Mouse (Mus musculus): Measurements from ENCODE around the gene Nrip3.
A peak's percentile ranks its signal among the peaks of the same experiment; 100 is the strongest.

Nrip3 gene

GRCm38 (mm10) chr7:109781470-109782203 lies at the start of gene Nrip3:
Gene Nrip3 (minus strand): TSS chr7:109782025.
- peak; percentile 94 to 95 for DNase-seq

DNA sequence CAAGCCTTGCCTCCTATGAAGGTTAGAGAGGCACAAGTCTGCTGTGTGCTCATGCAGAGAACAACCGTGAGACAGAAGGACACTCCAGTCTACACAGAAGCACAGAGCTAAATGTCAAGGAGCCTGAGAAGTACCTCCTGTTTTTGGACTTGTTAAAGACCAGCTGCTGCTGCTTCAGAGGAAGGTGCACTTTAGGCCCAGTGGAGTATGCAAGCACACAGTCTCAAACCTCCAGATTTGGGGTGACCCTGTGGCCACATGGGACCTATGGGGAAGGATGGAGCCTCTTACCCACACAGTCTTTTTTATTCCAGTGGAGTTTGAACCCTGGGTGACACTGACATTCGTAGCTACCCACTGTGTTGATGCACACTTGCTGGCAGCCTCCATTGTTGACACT lies 49.6 kb upstream of the Nrip3 start:
- no peak for DNase-seq

- DNase-seq: no peak
Observed at GRCm38 (mm10) chr7:109826911-109827310, 45.1 kb upstream of the Nrip3 start.

DNA sequence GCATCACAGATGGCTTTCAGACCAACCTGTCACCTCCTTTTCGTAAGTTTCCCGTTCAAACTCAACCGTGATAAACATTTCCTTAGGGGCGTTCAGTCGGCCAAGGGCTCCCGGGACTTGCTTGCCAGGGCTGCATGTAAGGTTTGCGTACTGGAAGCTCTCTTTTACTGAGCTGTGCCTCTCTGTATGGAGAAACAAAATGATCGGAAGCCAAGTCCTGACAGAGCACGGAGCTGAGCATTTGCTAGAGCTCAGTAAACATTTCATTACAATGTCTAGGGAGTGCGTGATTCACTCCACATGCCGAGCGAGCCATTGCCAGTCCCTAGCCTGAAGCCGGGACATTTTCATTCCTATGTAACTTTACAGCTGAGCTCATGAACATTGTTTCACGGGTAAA lies 43.5 kb upstream of the Nrip3 start:
- peak; percentile 46 to 49 for DNase-seq

GRCm38 (mm10) chr7:109818600-109818999 lies 36.8 kb upstream of the Nrip3 start:
- no peak for DNase-seq

DNA sequence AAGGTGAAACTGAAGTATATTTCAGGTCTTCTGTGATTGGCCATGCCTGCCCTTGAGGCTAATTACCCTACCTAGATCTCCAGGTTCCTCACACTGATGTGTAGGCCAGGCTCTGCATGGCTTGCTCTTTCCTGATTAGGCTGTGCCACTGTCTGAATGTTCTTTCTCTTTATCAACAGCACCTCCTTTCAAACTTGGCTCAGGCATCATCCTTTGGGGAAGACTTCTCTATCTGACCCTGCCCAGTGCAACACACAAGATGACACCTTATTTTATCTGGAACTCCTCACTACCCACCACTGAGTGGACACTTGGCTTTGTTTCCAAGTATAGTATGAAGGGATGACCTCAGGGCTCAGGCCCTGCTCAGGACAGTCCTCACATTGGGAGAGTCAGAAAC lies 36.1 kb upstream of the Nrip3 start:
- no peak for DNase-seq

GRCm38 (mm10) chr7:109813330-109814140 lies 31.7 kb upstream of the Nrip3 start:
- DNase-seq: no peak

DNA sequence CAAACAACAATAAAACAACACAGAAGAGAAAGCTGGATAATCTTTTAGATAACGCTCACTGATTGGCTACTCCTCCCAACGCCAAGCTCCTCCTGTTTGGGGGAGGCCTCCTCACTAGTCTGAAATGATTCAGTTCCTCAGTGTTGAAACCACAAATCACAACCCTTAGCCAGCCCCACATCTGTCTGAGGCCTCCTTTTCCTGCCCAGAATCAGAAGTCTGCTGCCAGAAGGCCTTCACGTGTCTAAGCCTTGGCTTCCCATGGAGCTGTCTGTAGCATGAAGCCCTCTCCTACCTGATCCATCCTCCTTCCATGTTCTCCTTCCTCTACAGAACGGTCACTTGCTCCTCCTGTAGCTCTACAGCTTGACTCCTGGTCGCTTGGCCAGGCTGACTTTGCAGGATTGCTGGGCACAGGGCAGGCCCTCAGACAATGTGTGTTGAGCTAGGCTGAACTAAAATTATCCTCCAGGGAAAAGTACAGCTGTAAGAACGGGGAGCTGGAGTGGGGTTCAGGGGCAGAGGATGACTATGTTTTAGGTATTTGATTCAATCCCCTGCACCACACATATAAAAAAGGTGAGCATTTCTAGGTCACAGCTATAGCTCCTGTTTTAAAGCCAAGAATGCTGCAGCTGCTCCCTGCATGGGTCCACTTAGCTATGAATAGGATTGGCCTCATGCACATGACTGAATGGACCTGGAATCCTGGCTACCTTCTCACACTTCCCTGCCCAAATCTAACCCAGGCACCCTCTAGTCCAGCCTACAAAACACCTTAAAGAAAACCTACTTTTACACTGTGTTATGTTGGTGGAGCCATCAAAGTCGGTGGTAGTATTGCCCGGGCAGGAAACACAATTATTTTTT lies 26.0 kb upstream of the Nrip3 start:
- peak; percentile 40 to 49 for DNase-seq

GRCm38 (mm10) chr7:109804843-109805242 lies 23.0 kb upstream of the Nrip3 start:
- DNase-seq: peak; percentile 58 to 64

- peak; percentile 71 to 80 for DNase-seq
Observed at GRCm38 (mm10) chr7:109804355-109804754, 22.5 kb upstream of the Nrip3 start.

DNA sequence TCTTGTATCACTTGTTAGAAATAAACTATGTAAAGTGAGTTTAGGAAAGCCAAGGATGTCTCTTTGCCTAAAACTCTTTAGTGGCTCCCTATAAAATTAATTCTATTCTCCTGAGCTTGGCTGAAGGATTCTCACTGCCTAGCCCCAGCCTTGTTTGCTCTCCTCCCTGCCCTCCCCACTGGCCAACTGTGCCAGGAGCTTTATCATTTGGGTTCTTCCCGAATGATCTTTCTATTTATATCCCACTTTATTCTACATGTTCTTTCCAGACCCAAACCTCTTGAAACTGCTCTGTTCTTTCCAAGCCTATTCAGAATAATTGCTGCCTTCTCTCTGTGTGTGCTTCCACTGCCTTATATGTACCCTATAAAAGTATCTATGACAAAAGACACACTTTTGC lies 21.7 kb upstream of the Nrip3 start:
- DNase-seq: no peak

DNA sequence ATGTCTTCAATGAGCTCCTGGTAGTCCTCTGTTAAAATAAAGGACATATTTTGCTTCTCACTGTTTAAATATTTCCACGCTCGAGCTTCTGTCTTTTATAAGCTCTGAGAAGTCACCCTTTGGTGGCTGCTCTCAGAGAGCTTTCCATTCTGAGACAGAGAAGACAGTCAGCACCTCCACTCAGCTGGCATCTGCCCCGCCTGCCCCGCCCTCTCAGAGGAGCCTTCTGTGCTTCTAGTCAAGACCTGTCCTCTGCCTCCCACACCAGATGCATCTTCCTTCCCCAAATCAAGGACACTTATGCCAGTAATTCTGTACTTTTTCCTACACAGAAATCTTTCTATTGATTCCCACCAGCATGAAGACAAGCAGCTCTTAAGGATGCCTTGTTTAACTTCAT lies 18.8 kb upstream of the Nrip3 start:
- peak in 1 of 2 experiments; percentile 25 for DNase-seq

GRCm38 (mm10) chr7:109799168-109799567 lies 17.3 kb upstream of the Nrip3 start:
- DNase-seq: peak; percentile 25 to 31

GRCm38 (mm10) chr7:109795564-109795963 lies 13.7 kb upstream of the Nrip3 start:
- no peak for DNase-seq

DNA sequence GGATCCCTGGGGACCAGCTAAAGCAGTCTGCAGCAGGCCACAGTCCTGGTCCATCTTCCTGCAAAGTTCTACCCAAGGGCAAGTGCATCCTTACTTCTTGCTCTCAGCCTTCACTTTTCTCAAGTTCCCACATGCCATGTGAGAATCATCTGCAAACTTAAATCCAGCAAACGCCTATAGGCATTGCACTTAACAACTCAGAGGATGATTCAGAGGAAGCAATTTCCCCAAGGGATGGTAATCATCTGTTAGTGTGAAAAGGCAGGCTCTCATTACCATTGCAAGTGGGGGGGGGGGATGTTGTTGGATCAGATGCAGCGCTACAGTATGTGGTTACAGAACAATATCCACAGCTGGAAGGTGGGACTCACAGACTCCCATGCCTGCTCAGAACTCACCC lies 12.7 kb upstream of the Nrip3 start:
- no peak for DNase-seq

DNA sequence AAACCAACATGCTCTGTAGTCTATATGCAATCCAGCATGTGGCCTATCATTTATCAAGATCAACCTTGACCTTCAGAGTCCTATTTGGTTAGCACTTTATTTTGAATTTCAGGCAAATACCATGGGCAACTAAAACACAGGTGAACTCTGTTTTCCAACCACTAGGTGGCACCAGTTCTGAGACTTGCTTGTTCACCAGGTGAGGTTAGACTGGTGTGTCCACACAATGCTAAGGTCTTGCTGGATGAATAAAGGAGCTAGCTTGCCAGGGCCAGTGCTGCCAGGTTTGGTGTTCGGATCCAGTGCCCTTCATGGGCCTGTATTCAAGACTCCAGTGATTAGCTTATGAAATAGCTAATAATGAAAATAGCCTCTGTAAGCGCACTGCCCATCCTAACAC lies 10.9 kb upstream of the Nrip3 start:
- DNase-seq: peak; percentile 82 to 89

DNA sequence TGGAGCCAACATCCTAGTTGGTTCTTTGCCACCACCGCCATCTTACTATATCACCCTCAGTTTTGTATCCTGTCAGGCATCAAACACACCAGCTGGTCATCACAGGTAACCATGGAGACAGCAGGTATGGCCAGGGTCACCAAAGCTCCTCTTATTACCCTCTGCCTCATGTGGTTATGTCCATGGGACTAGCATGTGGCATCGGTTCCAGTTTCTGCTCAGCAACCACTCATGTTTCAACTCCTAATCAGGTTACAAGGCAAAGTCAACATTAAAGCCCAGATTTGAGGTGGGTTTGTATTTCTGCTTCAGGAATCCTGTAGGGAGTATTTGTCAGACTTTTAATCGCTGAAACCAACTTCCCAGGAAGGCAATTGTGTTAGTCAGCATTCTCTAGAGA lies 9.0 kb upstream of the Nrip3 start:
- no peak for DNase-seq

GRCm38 (mm10) chr7:109787860-109788259 lies 6.0 kb upstream of the Nrip3 start:
- DNase-seq: no peak

DNA sequence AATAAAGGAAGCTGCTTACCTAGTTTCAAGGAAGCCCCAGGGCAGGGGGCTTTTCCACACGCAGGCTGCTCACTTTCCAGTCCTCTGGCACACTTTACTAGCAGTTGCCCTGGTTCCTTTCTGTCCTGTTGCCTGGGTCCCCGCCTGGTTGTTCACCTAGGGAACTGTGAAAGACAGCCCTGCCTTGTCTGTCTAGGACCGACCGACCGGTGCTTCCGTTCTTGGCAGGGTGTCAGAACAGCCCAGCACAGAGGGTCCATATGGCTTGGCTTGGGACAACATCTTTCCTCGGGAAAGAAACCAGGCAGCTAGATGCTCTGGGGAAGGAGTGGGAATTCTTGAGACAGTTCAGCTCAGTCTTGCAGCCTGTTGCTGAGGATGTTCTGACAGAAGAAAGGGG lies 1.5 kb upstream of the Nrip3 start:
- peak; percentile 56 to 75 for DNase-seq

DNA sequence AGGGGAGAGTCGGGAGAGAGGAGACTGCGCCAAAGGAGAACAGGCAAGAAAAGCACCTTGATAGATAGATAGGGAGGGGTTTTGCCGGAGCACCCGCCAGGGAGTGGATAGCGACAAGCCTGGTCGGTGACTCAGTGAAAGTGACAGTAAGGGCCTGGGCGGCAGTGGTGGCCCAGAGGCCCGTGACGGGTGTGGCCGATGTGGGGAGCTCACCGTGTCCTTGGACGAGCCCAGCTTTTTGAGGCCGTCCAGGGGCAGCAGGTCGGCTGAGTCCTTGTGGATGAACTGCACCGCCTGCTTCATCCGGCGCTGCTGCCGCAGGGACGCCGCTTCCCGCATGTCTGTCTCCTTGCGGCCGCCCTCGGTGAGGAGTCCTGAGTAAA lies 747 bp downstream of the Nrip3 start:
- no peak for DNase-seq

- no peak for DNase-seq
Observed at GRCm38 (mm10) chr7:109772251-109772650, 9.6 kb downstream of the Nrip3 start.

DNA sequence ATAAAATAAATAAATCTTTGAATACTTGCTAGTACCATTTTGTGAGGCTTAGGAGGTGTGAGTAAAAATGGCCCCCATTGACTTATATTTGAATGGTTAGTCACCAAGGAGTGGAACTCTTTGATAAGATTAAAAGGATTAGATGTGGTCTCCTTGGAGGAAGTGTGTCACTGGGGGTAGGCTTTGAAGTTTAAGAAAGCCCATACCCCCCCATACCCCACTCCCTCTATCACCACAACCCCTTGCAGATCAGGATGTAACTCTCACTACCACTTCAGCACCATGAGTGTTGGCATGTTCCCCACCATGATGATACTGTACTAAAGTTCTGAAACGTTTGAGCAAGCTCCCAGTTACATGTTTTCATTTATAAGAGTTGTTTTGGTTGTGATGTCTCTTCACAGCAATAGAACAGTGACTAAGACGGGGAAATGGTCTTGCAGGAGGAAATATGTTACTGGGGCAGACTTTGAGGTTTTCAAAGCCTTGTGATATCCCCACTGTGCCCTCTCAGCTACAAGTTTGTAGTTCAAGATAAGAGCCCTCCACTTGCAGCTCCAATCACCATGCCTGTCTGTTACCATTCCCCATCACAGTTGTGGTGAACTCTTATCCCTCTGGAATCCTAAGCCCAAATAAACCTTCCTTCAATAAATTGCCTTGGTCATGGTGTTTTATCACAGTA lies 13.0 kb downstream of the Nrip3 start:
- no peak for DNase-seq

All from cerebellum, postnatal 10 days (tissue).